Mouse (Mus musculus): ENCODE results near the gene Creb1. TPM values are rescaled to one million over a fixed set of nuclear protein-coding genes. Genes with fewer than 3 reads are reported as not detected.
A peak's percentile ranks its signal among the peaks of the same experiment; 100 is the strongest.
"Not testable (repeated sequence)": the region's sequence is repeated elsewhere in the genome, so short reads cannot be mapped to it uniquely, and the experiment has no call there.

Gene Creb1
- polyA plus RNA-seq, 1 experiment = 14.6 TPM

DNA sequence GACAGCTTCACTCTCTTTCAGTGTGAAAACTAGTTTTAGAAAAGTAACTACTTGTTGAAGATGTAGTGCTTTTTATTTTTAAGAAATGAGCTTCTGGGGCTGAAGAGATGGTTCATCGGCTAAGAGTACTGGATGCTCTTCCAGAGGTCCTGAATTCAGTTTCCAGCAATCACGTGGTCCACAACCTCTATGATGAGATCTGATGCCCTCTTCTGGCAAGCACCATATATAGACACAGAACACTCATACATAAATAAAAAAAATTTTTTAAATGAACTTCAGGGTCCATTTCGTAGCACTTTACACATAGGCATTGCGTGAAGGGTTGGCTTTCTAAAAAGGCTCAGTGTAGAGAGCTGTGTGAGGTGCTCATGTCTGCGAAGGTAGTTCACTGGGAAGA, 11.3 kb downstream of the Creb1 start:
- no peak for DNase-seq (ENCODE audit: low read depth)

DNA sequence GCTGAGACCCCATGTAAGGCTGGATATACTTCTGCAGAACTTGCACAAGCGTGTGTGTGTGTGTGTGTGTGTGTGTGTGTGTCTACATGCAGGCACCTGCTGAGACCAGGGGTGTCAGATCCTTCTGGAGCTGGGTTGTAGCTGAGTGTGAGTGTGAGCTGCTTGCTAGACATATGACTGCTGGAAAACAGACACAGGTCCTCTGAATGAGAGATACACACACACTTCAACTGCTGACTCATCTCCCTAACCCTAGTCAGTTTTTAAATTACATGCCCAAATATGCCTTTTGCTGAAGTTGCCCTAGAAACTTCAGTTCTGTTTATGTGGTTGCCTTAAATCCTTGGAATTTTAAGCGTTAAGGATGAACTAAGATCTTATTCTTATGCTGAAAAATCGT, 13.6 kb downstream of the Creb1 start:
- DNase-seq (ENCODE audit: low read depth) = no peak

DNA sequence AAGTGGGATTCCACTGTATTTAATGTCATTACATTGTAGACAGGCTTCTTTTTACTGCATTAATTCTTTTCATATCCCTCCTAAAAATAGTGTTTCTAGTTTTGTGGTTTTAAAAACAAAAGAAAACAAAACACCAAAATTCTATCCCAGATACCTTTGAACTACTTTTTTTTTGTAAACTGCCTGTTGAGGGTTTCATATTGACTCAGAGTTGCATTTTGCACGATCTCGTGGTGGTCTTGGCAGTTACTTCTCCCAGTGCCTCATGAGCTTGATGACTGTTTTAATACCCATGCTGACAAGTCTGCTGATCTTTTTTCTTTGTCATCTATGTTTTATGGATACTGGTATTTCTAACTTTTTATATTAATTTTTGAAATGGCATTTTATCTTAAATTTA, 16.9 kb downstream of the Creb1 start:
- no peak for DNase-seq (ENCODE audit: low read depth)

- no peak for DNase-seq (ENCODE audit: low read depth)
Observed at GRCm38 (mm10) chr1:64551908-64552307, 19.5 kb downstream of the Creb1 start.

DNA sequence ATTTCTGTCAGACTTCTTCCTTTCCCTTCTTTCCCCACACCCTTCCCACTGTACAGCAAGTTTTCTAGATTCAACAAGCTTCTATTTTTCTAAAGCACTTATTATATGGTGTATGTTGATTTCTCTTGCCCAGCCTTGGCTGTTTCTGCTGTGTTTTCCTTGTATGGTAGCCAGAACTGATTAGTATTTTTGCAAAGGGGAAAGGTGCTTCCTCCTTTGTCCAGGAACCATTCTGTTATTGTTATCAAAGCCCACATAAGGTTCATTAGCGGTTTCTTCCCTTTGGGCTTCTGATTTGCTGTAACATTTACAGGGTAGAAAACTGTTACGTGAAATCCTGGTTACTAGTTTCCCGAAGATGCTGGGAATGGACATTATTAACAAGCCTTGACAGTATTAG, 27.7 kb downstream of the Creb1 start:
- DNase-seq (ENCODE audit: low read depth) = no peak

GRCm38 (mm10) chr1:64568206-64568605, 35.8 kb downstream of the Creb1 start:
- peak; percentile 52 for DNase-seq (ENCODE audit: low read depth)

DNA sequence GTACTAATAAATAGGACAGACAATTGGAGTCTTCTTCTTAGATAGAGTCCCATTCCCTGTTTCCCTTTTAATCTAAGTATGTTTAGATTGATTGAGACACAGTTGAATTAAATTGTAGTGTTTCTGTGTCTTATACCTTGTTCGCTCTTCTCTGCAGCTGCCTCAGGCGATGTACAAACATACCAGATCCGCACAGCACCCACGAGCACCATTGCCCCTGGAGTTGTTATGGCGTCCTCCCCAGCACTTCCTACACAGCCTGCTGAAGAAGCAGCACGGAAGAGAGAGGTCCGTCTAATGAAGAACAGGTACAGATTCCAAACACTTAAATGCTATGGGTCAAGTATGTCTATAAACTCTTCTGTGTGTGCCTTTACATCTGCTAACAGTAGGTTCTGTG, 43.6 kb downstream of the Creb1 start:
- DNase-seq (ENCODE audit: low read depth) = no peak

- DNase-seq (ENCODE audit: low read depth) = no peak
Observed at GRCm38 (mm10) chr1:64576732-64577131, 44.3 kb downstream of the Creb1 start.

GRCm38 (mm10) chr1:64577911-64578310, 45.5 kb downstream of the Creb1 start:
- not testable (repeated sequence) for DNase-seq (ENCODE audit: low read depth)

DNA sequence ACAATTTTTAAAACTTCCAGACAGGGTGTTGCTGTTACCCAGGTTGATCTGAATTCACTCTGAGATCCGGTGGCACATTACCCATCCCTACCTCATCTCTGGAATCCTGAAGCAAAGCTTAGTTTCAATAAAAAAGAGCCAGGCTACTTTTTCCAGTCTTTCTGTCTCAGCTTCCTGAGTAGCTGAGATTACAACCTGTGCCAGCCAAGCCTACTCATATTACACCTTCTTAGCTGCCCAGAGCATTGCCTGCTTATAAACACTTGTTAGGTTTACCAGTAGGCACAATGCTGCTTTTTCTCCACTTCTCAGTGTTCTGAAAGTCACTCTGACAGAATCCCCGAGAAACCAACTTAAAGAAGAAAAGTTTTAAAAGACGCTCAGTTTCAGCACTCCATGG, 46.4 kb downstream of the Creb1 start:
- no peak for DNase-seq (ENCODE audit: low read depth)

- DNase-seq (ENCODE audit: low read depth) = no peak
Observed at GRCm38 (mm10) chr1:64598926-64599325, 66.5 kb downstream of the Creb1 start.

DNA sequence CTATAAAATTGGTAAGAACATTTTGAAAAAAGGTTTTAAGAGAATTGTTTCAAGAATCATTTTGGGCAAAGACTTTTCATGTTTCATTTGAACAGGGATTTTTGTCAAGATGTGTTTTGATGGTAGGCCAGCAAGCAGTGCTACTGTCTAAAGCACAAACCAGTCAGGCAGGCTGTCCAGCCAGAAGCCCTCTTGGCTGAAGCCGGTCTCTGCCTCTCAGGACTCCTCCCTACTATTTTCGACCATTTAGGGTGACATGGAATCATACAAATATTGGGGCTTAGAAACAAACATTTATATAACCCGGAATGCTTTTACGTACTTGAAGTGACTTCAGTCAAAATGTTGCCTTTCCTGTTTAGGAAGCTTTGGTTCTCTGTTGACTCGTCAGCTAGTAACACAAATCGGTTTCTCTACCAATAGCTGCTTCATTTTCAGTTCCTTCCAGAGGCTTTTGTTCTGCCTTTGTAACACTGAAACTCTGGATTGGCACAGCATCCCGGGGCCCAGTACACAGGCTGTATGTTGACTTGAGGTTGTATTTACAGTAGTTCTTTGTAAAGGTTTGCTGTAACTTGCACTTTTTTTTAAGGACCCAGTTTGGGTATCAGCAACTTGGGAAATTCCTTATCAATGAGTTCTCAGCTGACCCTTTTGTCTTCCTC, 68.1 kb downstream of the Creb1 start:
- DNase-seq (ENCODE audit: low read depth) = no peak

DNA sequence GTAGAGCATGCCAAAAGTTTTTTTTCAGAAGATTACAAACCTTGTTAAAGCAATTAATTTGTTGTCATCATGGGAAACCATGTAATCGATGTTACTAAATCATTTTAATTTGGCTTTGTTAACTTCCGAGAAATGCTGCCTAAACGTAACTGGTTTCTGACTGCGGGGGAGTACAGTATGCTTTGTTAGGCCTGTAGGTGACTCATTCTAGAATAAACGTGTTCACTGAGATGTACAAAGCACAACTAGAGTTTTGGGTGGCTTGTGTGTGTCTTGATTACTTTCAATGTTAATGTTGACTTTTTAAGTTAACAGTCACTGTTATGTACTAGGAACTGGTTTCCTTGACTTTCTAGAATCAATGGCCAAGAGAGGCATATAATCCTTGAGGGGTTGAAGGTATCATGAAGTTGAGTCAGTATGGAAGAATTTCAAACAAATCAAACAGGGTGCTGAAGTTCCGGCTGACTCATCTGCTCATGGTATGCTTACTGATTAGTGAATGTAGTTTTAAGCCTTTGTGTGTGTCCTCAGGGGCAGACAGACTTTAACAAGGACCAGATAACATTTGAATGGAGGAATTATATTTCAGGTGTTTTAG, 68.9 kb downstream of the Creb1 start:
- no peak for DNase-seq (ENCODE audit: low read depth)

DNA sequence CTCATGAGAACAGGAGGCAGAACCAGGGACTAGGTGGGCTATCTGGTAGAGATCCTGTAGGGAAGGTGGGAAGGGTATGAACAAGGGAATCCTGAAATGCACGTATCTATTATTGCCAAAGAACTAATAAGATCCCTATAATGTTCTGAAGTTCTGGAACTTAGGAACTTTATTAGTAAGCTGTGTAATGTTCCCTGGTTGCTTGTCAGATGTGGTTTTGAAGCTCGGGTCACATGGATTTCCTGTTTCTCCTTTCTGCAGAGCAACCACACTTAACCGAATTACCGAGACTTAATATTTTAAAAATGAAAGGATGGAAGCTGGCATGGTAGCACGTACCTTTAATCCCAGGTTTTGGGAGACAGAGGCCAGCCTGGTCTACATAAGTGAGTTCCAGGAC, 70.9 kb downstream of the Creb1 start:
- no peak for DNase-seq (ENCODE audit: low read depth)

DNA sequence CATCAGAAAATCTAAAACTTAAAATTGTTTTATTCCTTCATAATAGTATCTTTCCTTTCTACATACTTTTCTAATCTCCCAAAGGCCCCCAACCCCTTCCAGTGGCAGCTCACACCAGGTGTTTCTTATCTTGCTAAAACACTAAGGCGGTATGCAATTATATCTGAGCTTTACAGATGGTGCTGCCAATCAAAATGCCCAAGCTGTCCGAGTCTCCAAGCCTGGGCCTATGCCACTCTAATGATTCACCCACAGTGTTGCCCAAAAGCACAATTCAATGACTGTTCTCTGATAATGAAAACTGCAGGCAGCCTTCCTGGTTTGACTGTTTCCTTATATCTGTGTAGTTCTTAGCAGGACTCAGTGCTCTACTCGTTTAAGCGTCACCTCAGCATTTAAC, 76.7 kb downstream of the Creb1 start:
- no peak for DNase-seq (ENCODE audit: low read depth)

GRCm38 (mm10) chr1:64609976-64610375, 77.5 kb downstream of the Creb1 start:
- no peak for DNase-seq (ENCODE audit: low read depth)

DNA sequence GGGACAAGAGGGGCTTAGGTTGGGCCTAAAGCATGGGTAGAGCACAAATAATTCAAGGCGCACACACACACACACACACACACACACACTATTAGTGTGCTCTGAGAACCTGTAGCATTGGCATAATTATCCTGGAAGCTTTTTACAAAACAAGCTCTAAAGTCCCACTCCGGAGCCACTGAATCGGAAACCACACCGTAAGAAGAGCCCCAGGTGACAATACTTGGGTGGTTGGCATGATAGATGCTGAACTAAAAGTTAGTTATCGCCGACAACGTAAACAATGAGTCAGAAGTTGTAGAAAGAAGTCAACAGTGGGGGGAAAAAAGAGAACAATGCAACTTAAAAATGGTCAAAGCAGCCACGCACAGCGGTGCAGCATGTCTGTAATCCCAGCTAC, 81.9 kb downstream of the Creb1 start:
- DNase-seq (ENCODE audit: low read depth) = no peak

DNA sequence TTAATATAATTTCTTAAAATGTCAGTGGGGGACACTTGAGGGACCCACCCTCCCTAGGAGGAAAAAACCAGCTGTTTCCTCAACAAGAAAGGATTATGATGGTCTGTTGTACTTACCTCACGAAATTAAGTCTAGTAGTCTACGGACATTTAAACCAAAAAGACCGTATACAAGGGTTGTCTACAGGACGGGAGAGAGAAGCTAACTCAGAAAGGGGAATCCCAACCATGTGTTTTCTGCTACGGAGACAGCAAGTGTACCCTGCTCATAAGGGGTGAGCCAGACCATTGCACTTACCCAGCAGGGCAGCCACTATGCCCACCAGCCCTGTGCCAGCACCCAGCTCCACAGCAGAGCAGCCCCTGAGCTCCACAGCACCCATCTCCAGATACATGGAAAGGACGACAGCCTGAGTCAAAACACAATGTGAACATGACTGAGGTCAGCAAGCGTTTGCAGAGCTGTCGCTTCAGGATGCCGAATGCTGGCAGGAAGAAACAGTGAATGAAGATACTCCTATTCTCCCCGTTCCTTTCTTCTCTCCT, 82.4 kb downstream of the Creb1 start:
- DNase-seq (ENCODE audit: low read depth) = no peak

- DNase-seq (ENCODE audit: low read depth) = no peak
Observed at GRCm38 (mm10) chr1:64615531-64615991, 83.1 kb downstream of the Creb1 start.

DNA sequence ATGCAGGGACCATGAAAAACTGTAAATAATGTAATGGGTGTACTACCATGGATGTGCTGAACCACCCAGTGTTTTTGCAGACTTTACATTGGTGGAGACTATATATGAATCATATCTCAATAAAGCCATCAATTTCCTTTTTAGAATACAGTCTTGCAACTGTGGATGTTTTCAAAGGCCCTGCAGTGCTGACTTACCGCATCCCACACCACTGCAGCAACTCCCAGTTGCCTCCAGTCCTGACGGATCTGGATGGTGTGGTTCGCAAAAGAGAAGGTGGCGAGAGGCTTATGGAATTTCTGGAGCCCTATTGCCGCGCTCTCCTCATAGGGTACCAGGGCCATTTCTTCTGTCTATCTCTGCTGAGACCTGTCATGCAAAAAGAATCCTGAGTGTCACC, 83.6 kb downstream of the Creb1 start:
- no peak for DNase-seq (ENCODE audit: low read depth)

- DNase-seq (ENCODE audit: low read depth) = no peak
Observed at GRCm38 (mm10) chr1:64616531-64616880, 84.1 kb downstream of the Creb1 start.

DNA sequence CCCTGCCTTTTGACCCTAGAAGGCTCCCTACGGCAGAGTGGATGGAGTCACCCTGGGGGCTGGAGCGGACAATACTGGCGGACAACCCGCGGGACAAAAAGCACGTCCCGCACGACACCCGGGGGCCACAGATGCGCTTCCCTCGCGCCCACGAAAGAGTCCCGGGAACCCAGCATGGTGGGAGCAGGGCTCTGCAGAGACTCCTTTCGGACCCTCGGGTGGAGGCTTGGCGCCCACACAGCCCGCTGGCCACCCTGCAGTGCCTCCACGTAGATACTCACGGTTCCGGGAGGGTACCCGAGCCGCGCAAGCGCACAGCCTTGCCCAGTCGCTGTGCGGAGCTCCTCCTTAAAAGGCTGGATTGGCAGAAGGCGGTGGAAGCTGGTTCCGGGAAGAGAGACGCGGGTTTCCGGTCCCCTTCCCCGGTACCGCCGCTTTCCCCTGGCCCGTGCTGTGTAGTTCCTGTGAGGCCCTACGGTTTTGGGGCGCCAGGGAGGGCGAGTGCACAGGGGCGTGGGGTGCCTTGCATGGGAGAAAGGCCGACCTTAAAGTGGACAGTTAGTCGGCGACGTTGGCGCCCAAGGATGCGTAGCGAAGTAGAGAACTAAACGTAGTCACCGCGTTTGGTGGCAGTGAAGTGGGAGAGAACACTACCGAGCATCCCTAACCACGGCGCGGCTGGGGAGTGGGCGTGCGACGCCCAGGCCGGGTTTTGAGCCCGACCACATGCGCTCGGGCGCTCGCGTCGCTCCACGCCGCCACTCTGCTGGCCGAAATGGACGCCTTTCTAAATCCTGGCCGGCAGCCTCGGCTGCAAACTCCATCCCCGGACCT, 84.7 kb downstream of the Creb1 start, which contains the start of gene Mettl21a:
Gene Mettl21a (minus strand): TSS at position 362 of the 834 bp plus-strand sequence.
- DNase-seq (ENCODE audit: low read depth) = no peak

DNA sequence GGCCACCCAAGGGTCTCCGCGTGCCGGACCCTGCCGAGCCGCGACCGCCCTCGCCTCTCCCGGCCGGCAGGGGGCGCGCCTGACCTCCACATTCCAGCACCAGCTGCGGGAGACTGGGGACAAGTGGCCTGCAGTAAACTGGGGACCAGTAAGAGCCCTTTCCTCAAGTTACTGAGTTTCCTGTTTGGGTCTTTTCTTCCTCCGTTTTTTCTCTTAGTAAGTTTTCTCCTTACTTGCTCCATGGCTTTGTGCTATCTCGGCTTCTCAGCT, 85.2 kb downstream of the Creb1 start:
- no peak for DNase-seq (ENCODE audit: low read depth)
